Mouse (Mus musculus): ENCODE measurements around the gene Gm13102. TPM values are rescaled to one million over a fixed set of nuclear protein-coding genes. Genes with fewer than 3 reads are reported as not detected.
"Not testable (repeated sequence)": the region's sequence is repeated elsewhere in the genome, so short reads cannot be mapped to it uniquely, and the experiment has no call there.

Gm13102 gene
- total RNA-seq (2021) = not detected
- long read RNA-seq, experiment 1 = 0 reads
- long read RNA-seq, experiment 2 = 0 reads

GRCm38 (mm10) chr4:144106174-144106573 is at the start of gene Gm13102:
Gene Gm13102 (plus strand): TSS chr4:144106474.
- DNase-seq; intact Hi-C loops (cut with DNase I; ENCODE audit: low total_unique reads): not testable (repeated sequence)

DNA sequence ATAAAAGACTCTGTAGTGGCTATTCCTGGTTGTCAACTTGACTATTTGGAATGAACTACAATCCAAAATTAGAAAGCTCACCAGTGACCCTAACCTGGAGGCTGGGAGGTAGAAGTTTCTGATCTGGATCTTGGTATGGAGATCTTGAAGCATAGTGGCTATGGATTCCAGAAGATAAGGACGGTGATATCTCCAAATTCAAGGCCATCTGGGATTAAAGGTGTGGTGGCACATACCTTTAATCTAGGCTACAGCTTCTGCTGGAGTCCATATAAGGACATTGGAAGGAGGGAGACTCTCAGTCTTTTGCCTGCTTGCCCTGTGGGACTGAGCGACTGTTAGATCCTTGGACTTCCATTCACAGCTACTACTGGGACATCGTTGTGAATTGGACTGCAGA is 47.4 kb upstream of the Gm13102 start, which contains the start of gene Pramel4:
Pramel4 (plus strand) TSS at position 301 of the 400 bp plus-strand sequence.
- intact Hi-C loops (cut with DNase I; ENCODE audit: low total_unique reads); DNase-seq: not testable (repeated sequence)

Other genes with a start within 250 kb of the Gm13102 start
- gene Pramef6, start 206.1 kb upstream of the Gm13102 start, total RNA-seq (2021) = not detected
- not detected for gene Pramef25, start 155.5 kb upstream of the Gm13102 start, total RNA-seq (2021)
- not detected for gene Gm13101, start 139.5 kb upstream of the Gm13102 start, total RNA-seq (2021)
- not detected for gene Pramef17, start 112.1 kb upstream of the Gm13102 start, total RNA-seq (2021)
- gene Pramel4, start 47.3 kb upstream of the Gm13102 start, total RNA-seq (2021) = not detected
- gene Oog3, start 56.2 kb downstream of the Gm13102 start, total RNA-seq (2021) = not detected
- not detected for gene Oog2, start 84.2 kb downstream of the Gm13102 start, total RNA-seq (2021)
- gene C87977, start 106.8 kb downstream of the Gm13102 start, total RNA-seq (2021) = not detected
- not detected for gene Pramel5, start 174.0 kb downstream of the Gm13102 start, total RNA-seq (2021)
- gene Gm13128, start 223.8 kb downstream of the Gm13102 start, total RNA-seq (2021) = not detected

All from gastrocnemius, postnatal 14 days (tissue).